Mouse (Mus musculus) testis, adult 2 months (tissue): Measurements from ENCODE around the gene Oas1d. TPM values are rescaled to one million over a fixed set of nuclear protein-coding genes. Genes with fewer than 3 reads are reported as not detected.
"Not testable (repeated sequence)": the region's sequence is repeated elsewhere in the genome, so short reads cannot be mapped to it uniquely, and the experiment has no call there.

Source experiments
- H3K27ac ChIP-seq: fragments of 200-500 bp; 2 replicates; pipeline ENCODE4 v1.5.1; 2012; ENCODE audit warnings: low read depth, low read length; ENCODE audit not compliant: control insufficient read depth, insufficient read depth
- H3K27me3 ChIP-seq: fragments of 200-500 bp; 2 replicates; pipeline ENCODE4 v1.6.1; 2012; ENCODE audit warnings: mild to moderate bottlenecking, low read length, moderate library complexity; ENCODE audit not compliant: control insufficient read depth, insufficient read depth
- H3K36me3 ChIP-seq: fragments of 200-500 bp; 2 replicates; pipeline ENCODE4 v1.6.1; 2012; ENCODE audit warnings: mild to moderate bottlenecking, low read length; ENCODE audit not compliant: control insufficient read depth, insufficient read depth
- H3K4me1 ChIP-seq: fragments of 200-500 bp; 2 replicates; pipeline ENCODE4 v1.6.1; 2012; ENCODE audit warnings: low read length; ENCODE audit not compliant: control insufficient read depth, insufficient read depth
- H3K4me3 ChIP-seq: fragments of 200-500 bp; 2 replicates; pipeline ENCODE4 v1.5.1; 2012; ENCODE audit warnings: low read depth, mild to moderate bottlenecking, low read length, moderate library complexity, mixed read lengths; ENCODE audit not compliant: control insufficient read depth
- CTCF ChIP-seq: fragments of 200-500 bp; IDR thresholded peaks from 2 replicates; pipeline ENCODE4 v1.5.1; 2012; ENCODE audit warnings: low read depth, mild to moderate bottlenecking, inconsistent platforms, low read length, moderate library complexity; ENCODE audit not compliant: control insufficient read depth, insufficient read depth, insufficient replicate concordance
- POLR2A ChIP-seq: fragments of 200-500 bp; IDR thresholded peaks from 2 replicates; pipeline ENCODE4 v1.6.1; 2012; ENCODE audit warnings: low read depth, mild to moderate bottlenecking, inconsistent platforms, low read length, moderate library complexity; ENCODE audit not compliant: control insufficient read depth
- polyA plus RNA-seq: library from polyadenylated mRNA; depleted of rRNA; stranded (reverse); fragments of >200 nt; gene quantifications from 2 replicates; pipeline ENCODE4 v1.2.3, GENCODE M21; 2012

The Oas1d gene
- polyA plus RNA-seq, 1 experiment: not detected

DNA sequence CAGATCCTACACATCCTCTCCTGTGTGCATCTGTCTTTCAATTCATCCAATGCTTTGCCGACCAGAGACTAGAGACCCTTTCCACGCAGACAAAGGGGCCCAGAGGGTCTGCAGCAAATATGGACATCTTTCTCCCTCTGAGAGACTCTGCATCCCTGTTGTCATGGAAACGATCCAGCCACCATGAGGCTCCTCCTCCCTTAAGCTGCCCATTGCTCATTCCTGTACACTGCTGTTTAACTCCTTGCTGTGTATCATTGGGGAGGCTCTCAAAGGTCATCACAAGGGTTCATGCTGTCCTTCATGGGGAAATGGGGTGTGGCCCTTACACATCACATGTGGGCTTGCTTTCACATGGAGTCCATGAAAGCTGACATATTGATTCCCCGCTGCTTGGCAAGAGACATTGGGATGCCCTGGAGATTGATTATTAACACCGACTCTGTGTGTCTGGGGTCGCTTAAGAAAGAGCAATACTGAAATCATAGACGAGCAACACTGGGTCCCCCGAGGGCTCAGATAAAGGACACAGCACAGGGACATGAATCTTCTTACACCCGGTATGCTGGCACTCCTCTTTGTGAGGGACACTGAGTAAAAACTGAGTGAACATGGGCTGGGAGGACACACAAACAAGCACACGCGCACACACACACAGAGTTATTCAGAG is 19.0 kb upstream of the Oas1d start:
- TF ChIP-seq POLR2A (no peak), CTCF (no peak)
- Histone ChIP-seq H3K4me3 (no peak overlapping the region), H3K36me3 (no peaks in the 10 kb centered on the region), H3K27me3 (no peaks in the 10 kb centered on the region), H3K4me1 (no peaks in the 10 kb centered on the region), H3K27ac (no peak overlapping the region)

DNA sequence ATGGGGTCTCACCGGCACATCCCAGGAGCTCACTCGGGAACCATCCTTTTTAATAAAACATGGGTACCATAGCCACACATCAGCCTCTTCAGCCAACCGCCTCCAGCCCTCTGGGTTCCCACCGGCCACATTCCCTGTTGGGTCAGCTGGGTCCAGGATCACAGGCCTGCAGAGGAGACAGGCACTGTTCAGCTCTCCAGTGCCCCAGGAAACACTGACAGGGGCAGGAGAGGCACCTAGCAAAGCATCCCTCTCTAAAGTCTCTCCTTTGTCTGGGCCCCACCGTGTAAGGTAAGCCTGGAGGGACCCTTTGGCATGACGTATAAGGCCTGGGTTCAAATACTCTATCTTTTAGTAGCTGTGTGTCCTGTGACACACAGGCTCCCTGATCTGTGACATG is 16.0 kb upstream of the Oas1d start:
- TF ChIP-seq CTCF: no peak
- no peak for TF ChIP-seq POLR2A
- Histone ChIP-seq H3K4me1 (no peaks in the 10 kb centered on the region), H3K36me3 (no peaks in the 10 kb centered on the region), H3K4me3 (no peak overlapping the region), H3K27me3 (no peaks in the 10 kb centered on the region), H3K27ac (no peak overlapping the region)

GRCm38 (mm10) chr5:120898726-120899125 is 15.6 kb upstream of the Oas1d start:
- no peak for TF ChIP-seq CTCF
- no peak for TF ChIP-seq POLR2A
- H3K27me3 ChIP-seq: no peaks in the 10 kb centered on the region

DNA sequence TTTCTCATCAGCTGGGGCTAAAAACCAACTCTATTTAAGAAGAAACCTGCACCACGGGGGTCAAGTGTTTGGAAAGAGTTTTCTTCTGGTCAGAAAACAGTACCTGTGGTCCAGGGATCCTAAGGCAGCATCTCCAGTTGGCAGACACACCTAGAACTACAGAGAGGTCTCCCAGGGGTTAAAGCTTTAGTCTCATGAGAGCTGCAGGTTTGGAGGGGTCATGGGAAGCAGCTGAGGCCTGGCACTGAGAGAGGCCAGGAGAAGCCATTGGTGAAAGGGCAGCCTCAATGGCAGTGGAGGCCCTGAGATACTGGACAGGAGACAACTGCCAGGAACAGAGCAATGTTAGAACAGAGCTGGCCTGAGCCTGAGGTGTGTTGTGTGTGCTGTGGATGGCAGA is 13.7 kb upstream of the Oas1d start:
- Histone ChIP-seq H3K4me1 (no peaks in the 10 kb centered on the region), H3K36me3 (no peaks in the 10 kb centered on the region), H3K27ac (no peak overlapping the region), H3K27me3 (no peaks in the 10 kb centered on the region), H3K4me3 (no peak overlapping the region)
- TF ChIP-seq CTCF: no peak
- TF ChIP-seq POLR2A: no peak

More at GRCm38 (mm10) chr5:120898726-120899125, 15.6 kb upstream of the Oas1d start:
- Histone ChIP-seq H3K4me1 (no peaks in the 10 kb centered on the region), H3K36me3 (no peaks in the 10 kb centered on the region), H3K4me3 (no peak overlapping the region), H3K27ac (no peak overlapping the region)

DNA sequence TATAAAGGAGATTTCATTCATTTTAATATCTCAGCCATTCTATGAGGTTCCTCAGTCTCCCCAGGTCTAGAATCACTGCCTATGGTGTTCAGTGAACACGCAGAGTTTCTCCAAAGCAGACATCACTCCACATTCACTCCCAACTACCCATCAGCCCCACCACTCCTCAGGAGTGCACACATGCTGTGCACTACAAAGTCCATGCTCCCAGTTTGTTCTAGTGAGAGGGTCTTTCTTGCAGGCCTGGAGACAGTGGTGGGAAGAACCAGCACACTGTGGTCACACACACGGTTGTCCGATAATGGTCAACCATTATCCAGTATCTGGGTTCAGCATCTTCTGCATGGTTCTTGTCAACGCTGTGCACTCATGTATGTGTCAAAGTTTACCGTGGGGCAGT is 12.3 kb upstream of the Oas1d start:
- H3K4me1 ChIP-seq: peaks cover 2% of the 10 kb centered on the region
- no peaks in the 10 kb centered on the region for H3K27me3 ChIP-seq
- no peaks in the 10 kb centered on the region for H3K36me3 ChIP-seq
- no peak overlapping the region for H3K27ac ChIP-seq
- H3K4me3 ChIP-seq: no peak overlapping the region
- TF ChIP-seq CTCF (no peak), POLR2A (no peak)

DNA sequence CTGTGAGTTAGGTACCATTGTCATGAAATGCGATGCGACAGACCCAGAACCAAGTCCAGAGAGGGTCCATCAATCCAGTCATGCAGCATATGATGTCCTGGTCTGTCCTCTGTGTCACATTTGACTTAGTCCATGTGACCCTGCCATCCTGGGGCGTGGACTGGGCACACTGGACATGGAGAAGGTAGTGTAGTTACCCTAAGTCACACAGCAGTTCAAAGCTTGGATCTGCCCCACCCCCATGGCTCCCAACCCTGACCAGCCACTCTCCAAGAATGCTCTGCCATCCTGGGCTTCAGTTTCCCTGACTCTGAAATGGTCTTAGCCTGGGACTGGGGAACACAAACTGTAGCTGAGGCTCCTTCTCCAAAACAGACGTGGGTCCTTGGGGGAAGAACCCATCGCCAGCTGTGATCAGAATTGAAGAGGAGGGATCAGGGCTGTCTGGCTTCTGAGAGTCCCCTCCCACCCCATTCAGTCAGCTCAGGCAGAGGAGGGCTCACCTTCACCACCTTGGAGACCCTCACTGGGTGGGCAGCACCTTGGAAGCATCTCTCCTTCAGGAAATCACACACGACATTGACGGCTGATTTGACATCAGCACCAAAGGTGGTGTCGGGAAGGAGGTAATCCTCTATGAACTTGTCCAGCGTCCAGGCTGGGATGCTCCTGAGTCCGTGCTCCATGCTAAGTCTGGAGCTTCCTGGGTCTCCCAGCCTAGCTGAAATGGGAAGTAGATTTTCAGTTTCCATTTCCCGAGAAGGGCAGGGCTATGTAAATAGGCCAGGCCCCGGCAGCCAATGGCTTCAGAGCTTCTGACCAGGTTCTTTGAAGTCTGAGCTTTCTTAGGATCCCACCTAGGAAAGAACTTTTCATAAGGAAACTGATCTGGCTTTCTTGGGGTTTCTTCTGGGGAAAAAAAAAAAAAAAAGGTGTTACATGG is 7.3 kb upstream of the Oas1d start, which contains the start of gene Oas1a:
Oas1a (minus strand) TSS at position 731 of the 943 bp plus-strand sequence.
- not testable (repeated sequence) for H3K27me3 ChIP-seq, H3K36me3 ChIP-seq, H3K4me1 ChIP-seq, H3K27ac ChIP-seq, H3K4me3 ChIP-seq

- no peak overlapping the region for H3K27ac ChIP-seq
- peaks cover 3% of the 10 kb centered on the region for H3K4me1 ChIP-seq
- TF ChIP-seq CTCF (no peak), POLR2A (no peak)
- H3K4me3 ChIP-seq: no peak overlapping the region
- H3K27me3 ChIP-seq: no peaks in the 10 kb centered on the region
- no peaks in the 10 kb centered on the region for H3K36me3 ChIP-seq
Observed at GRCm38 (mm10) chr5:120908196-120908920, 6.0 kb upstream of the Oas1d start.

DNA sequence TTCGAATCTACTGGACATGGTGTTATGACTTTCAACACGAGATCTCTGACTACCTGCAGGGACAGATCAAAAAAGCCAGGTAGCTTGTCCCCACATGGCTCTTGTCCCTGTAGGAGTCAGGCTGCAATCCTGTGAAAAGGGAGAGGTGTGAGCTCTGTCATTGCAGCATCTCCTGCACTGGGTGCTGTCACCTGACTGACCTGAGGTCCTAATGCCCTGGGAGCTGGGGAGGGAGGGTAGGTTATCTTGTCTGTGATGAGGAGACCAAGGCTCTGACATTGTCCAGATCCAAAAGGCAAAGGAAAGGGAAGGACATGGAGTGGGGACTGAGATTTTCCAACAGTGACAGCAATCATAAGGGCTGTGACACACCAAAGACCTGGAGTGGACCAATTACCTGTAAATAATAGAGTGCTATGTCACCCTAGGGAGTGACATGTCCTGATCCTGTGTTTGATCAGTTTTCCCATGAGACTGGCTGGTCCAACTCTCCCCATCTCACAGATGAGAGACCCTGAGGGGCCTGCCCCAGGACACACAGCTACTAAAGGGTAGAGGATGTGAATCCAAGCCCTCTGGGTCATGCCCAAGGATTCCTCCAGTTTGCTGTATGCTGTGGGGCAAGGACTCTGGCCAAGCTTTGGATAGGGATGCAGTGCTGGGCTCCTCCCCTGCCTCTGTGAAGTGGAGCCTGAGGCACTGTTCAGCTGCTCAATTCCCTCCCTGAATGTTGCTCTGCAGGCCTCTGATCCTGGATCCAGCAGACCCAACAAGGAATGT is 5.0 kb downstream of the Oas1d start:
- not testable (repeated sequence) for H3K36me3 ChIP-seq, H3K27me3 ChIP-seq, H3K4me3 ChIP-seq, H3K4me1 ChIP-seq, H3K27ac ChIP-seq
